Mouse (Mus musculus): ENCODE results near the gene Tor2a. TPM values are rescaled to one million over a fixed set of nuclear protein-coding genes. Genes with fewer than 3 reads are reported as not detected.
A peak's percentile ranks its signal among the peaks of the same experiment; 100 is the strongest.

Gene Tor2a
- polyA plus RNA-seq (2016; fragmentation: Nextera tagmentation; extraction: Ambion mirVana), result 35.9 and 36.6 TPM in 2 replicates

DNA sequence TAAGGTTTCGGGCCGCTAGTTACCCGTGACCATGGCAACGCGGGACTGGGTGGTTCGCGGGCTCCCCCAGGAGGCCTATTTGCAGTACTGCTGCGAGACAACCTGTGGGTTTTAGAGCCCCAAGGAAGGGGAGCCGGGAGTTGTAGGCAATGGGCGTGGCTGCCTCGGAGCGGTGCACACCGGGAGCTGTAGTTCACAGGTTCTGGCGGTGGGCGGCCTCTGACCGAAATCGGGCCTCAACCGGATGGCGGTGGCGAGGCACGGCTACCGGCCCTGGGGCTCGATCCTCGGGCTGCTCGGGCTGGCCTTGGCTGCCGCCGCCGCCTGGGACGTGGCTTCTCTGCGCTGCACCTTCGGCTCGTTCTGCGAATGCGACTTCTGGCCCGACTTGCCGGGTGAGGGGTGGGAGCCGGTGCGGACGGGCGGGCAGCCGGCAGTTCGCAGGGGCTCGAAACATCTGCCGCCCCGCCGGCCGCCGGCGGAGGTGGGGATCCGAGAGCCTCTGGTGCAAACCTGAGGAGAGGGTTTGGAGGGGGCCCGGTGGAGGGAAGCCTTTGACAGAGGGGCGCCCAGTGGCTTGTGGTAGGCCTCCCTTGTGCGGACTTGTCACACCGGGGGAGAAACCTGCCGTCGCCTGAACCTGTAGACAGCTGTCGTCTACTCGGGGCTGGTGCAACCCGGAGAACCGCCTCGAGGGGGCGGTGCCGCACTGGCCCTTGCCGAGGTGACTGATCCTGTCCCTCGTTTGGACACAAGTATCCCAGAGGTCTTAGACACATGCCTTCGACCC lies at the start of gene Tor2a:
Gene Tor2a (plus strand): TSS at position 179 of the 790 bp plus-strand sequence.
- WGBS (ENCODE audit: insufficient replicate concordance), result under 1% methylated on average over 66 of the region's 66 CpGs
- Histone ChIP-seq H3K4me1 (peaks cover 19% of the 10 kb centered on the region), H3K4me3 (peak within 1 kb of the TSS; percentile 79), H3K27me3 (replicated peaks) (no peaks in the 10 kb centered on the region), H3K4me2 (peak within 1 kb of the TSS; percentile 99), H3K36me3 (peaks cover 49% of the 10 kb centered on the region), H3K9ac (peak within 1 kb of the TSS; percentile 91), H3K27ac (peak within 1 kb of the TSS; percentile 85), H3K9me3 (replicated peaks) (no peaks in the 10 kb centered on the region)
- peak; percentile 91 for ATAC-seq

DNA sequence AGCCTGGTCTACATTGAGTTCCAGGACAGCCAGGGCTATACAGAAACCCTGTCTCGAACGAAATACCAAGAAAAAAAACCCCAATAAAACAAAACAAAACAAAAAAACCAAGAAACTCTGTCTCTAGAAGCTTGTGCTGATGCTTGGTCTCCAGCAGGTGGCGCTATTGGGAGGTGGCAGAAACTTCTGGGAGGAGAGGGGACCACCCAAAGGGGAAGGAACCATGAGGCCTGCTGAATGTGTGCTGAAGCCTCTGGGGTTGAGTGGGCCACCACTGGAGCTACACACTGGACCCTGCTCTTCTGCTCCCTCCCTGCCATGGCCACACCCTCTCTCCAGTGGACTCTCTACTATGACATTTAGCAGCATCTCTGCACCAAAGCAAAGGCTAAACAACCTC lies 48.4 kb upstream of the Tor2a start:
- Histone ChIP-seq H3K9ac (no peak overlapping the region), H3K9me3 (replicated peaks) (no peaks in the 10 kb centered on the region), H3K4me2 (no peak overlapping the region), H3K27me3 (replicated peaks) (no peaks in the 10 kb centered on the region), H3K4me3 (no peak overlapping the region), H3K4me1 (peaks cover 31% of the 10 kb centered on the region), H3K27ac (no peak overlapping the region), H3K36me3 (peaks cover 81% of the 10 kb centered on the region)
- WGBS (ENCODE audit: insufficient replicate concordance), result 34% methylated on average over 3 of the region's 3 CpGs
- ATAC-seq, result no peak

DNA sequence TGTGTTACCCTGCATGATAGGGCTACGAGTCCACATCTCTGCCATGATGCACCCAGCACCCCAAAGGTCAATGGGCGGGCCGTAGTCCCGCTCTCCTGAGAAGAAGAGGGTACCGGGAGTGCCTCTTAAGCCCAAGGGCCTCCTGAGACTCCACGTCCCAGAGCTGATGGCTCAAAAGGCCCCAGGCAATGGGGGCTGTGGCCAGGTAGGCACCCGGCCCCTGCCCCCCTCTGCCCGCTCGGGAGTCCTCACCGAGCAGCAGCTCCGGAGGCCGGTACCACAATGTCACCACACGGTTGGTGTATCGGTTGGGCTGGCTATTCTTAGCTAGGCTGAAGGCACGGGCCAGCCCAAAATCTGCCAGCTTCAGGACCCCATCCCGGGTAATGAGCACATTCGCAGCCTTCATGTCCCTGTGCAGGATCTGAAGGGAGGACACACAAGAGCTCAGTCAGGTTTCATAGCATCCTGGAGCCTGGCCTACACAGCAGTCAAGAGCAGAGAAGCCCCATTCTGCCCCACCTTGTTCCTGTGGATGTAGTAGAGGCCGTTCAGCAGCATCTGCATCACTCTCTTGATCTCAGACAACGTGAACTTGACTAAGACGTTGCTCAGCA lies 47.4 kb upstream of the Tor2a start:
- no peak for ATAC-seq
- no peaks in the 10 kb centered on the region for H3K27me3 ChIP-seq (replicated peaks)
- no peak overlapping the region for H3K4me2 ChIP-seq
- H3K4me1 ChIP-seq, result peaks cover 40% of the 10 kb centered on the region
- WGBS (ENCODE audit: insufficient replicate concordance), result 89% methylated on average over 20 of the region's 20 CpGs
- peaks cover 71% of the 10 kb centered on the region for H3K36me3 ChIP-seq
- H3K4me3 ChIP-seq, result no peak overlapping the region
- no peak overlapping the region for H3K27ac ChIP-seq
- H3K9ac ChIP-seq, result no peak overlapping the region
- H3K9me3 ChIP-seq (replicated peaks), result no peaks in the 10 kb centered on the region

DNA sequence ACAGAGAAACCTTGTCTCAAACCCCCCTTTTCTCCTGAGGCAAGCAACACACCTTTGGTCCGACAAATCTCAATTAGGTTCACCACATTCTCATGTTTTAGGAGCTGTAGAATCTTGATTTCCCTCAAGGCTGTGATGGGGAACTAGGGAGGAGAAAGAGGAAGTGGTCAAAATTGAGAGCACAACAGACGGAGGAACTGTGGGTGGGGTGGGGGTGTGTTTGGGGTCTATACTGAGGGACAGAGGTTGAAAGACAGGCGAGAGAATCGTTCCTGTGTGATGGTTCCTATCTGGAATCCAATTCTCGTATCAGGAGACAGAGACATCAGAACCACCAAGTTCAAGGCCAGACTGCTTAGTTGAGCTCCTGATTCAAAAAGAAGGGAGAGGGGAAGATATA lies 46.6 kb upstream of the Tor2a start:
- Histone ChIP-seq H3K4me2 (peak overlapping the region; percentile 83; the same call in 1 of the 2 replicates), H3K4me3 (no peak overlapping the region), H3K27ac (no peak overlapping the region), H3K4me1 (peaks cover 44% of the 10 kb centered on the region), H3K27me3 (replicated peaks) (no peaks in the 10 kb centered on the region), H3K9ac (no peak overlapping the region), H3K36me3 (peaks cover 63% of the 10 kb centered on the region), H3K9me3 (replicated peaks) (no peaks in the 10 kb centered on the region)
- WGBS (ENCODE audit: insufficient replicate concordance), result 41% methylated on average over 5 of the region's 5 CpGs
- no peak for ATAC-seq

DNA sequence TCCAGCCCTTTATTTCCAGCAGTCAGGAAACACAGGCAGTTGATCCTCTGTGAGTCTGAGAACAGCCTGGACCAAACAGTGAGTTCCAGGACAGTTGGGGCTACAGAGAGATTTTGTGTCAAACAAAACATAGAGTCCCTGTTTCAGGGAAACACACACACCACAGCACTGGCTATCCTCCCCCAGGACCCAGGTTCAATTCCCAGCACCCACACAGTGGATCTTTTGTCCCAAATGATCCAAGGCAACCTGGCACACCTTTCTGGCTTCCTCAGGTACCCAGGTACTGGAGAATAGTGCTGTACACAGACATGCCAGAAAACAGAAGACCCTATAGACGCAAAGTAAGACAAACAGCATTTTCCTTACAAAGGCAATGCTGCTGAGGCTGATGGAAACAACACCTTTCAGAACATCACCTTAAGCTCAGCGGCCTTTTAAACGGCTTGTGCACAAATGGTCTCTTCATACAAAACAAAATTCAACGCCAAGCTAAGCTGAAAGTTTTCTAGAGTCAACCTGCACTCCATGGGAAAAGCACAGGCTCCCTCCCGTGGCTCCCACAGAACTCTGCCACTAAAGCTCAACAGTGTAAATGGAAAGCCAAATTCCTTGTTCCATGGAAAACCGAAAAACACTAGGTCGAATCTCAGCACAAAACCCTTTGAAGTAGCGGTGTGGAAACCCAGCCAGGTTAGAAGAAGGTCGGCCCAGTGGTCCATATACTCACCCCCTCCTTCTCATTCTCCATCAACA lies 45.6 kb upstream of the Tor2a start:
- Histone ChIP-seq H3K27ac (peak overlapping the region; percentile 93), H3K27me3 (replicated peaks) (no peaks in the 10 kb centered on the region), H3K4me2 (peak overlapping the region; percentile 83), H3K9ac (peak overlapping the region; percentile 90), H3K9me3 (replicated peaks) (no peaks in the 10 kb centered on the region), H3K4me1 (peaks cover 45% of the 10 kb centered on the region), H3K36me3 (peaks cover 52% of the 10 kb centered on the region), H3K4me3 (peak overlapping the region; percentile 93)
- 13% methylated on average over 9 of the region's 9 CpGs for WGBS (ENCODE audit: insufficient replicate concordance)
- no peak for ATAC-seq

DNA sequence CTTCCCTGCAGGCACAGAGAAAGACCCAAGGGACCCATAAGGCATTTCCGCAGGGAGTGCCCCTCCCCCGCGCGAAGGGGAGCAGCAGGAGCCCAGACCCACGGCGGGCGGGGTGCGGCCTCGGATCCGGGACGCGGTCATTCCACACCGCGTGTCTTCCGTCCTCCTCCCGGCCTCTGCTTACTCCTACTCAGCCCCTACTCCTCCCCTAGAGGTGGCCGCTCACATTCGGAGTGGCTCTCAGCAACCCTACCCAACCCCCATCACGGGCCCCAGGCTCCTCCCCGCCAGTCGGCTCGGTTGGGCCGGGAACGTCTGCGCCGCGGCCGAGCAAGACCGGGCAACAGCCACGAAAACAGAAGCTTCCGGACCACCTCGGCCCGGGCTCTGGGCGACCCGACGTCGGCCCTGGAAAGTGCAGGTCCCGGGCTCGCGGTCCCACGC lies 44.9 kb upstream of the Tor2a start:
- ATAC-seq, result peak; percentile 76
- no peaks in the 10 kb centered on the region for H3K27me3 ChIP-seq (replicated peaks)
- peak overlapping the region; percentile 93 for H3K4me3 ChIP-seq
- H3K27ac ChIP-seq, result peak overlapping the region; percentile 93
- H3K4me1 ChIP-seq, result peaks cover 45% of the 10 kb centered on the region
- peak overlapping the region; percentile 83 for H3K4me2 ChIP-seq
- peaks cover 46% of the 10 kb centered on the region for H3K36me3 ChIP-seq
- H3K9ac ChIP-seq, result peak overlapping the region; percentile 90
- under 1% methylated on average over 41 of the region's 41 CpGs for WGBS (ENCODE audit: insufficient replicate concordance)
- no peaks in the 10 kb centered on the region for H3K9me3 ChIP-seq (replicated peaks)

DNA sequence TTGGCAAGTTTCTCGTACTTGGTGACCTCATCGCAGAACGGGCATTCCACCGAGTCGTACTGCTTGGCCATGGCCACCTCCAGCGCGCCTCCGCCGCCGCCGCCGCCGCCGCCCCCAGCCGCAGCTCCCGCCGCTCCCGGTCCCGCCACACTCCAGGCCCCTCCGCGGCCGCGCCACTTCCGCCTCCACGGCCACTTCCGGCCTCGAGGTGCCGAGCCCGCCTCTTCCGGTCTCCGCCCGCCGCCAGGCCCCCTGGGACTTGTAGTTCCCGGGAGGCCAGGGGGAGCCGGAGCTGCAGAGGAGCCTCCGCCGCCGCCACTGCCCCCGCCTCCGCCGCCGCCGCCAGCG lies 44.5 kb upstream of the Tor2a start:
- under 1% methylated on average over 26 of the region's 44 CpGs for WGBS (ENCODE audit: insufficient replicate concordance)
- peak overlapping the region; percentile 93 for H3K4me3 ChIP-seq
- H3K9me3 ChIP-seq (replicated peaks), result no peaks in the 10 kb centered on the region
- peak overlapping the region; percentile 83 for H3K4me2 ChIP-seq
- H3K27ac ChIP-seq, result peak overlapping the region; percentile 93
- peaks cover 42% of the 10 kb centered on the region for H3K36me3 ChIP-seq
- peaks cover 45% of the 10 kb centered on the region for H3K4me1 ChIP-seq
- no peaks in the 10 kb centered on the region for H3K27me3 ChIP-seq (replicated peaks)
- H3K9ac ChIP-seq, result peak overlapping the region; percentile 90
- ATAC-seq, result peak; percentile 88

DNA sequence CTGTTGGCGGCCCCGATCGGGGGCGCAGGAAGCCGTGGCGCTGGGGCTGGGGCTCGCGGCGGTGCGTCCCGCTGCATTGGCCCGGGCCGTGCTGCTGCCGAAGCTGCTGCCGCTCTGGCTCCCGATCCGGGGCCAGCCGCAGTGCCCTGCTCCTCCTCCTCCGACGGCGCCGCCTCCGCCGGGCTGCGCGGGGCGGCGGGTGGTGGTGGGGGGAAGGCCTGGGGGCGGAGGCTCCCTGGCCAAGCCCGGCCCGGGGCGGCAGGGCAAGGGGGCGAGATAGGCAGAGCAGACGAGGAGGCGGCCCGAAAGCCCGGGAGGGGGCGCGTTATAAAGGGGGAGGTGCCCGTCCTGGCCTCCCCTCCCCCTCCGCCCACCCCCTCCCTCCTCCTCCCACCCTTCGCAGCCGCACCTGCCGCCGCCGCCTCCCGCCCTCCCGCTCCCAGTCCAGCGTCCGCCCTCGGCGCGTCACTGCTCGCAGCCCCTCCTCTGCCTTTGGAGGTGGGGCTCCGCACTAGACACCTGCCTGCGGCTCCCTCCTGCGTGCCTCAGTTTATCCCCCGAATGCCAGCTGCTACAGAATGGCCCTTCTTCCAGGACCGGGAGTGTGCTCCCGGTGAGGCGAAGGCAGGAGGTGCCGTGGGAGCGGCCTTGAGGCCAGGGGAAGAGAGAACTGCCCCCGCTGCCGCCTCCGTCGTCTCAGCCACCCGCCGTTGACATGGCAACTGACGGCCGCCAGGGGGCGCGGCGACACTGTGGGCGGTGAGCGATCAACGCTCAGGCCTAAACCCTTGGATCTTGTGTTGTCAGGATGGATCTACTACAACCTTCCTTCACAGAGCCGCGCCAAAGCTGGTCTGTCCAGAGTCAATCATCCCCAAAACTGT lies 43.9 kb upstream of the Tor2a start, which contains the start of gene Cdk9:
Gene Cdk9 (minus strand): TSS at position 143 of the 884 bp plus-strand sequence.
- no peaks in the 10 kb centered on the region for H3K27me3 ChIP-seq (replicated peaks)
- peak within 1 kb of the TSS; percentile 90 for H3K9ac ChIP-seq
- 1% methylated on average over 36 of the region's 79 CpGs for WGBS (ENCODE audit: insufficient replicate concordance)
- H3K4me1 ChIP-seq, result peaks cover 45% of the 10 kb centered on the region
- no peaks in the 10 kb centered on the region for H3K9me3 ChIP-seq (replicated peaks)
- peak within 1 kb of the TSS; percentile 93 for H3K27ac ChIP-seq
- H3K4me3 ChIP-seq, result peak within 1 kb of the TSS; percentile 93
- peak; percentile 82 for ATAC-seq
- peak within 1 kb of the TSS; percentile 83 for H3K4me2 ChIP-seq
- H3K36me3 ChIP-seq, result peaks cover 36% of the 10 kb centered on the region

DNA sequence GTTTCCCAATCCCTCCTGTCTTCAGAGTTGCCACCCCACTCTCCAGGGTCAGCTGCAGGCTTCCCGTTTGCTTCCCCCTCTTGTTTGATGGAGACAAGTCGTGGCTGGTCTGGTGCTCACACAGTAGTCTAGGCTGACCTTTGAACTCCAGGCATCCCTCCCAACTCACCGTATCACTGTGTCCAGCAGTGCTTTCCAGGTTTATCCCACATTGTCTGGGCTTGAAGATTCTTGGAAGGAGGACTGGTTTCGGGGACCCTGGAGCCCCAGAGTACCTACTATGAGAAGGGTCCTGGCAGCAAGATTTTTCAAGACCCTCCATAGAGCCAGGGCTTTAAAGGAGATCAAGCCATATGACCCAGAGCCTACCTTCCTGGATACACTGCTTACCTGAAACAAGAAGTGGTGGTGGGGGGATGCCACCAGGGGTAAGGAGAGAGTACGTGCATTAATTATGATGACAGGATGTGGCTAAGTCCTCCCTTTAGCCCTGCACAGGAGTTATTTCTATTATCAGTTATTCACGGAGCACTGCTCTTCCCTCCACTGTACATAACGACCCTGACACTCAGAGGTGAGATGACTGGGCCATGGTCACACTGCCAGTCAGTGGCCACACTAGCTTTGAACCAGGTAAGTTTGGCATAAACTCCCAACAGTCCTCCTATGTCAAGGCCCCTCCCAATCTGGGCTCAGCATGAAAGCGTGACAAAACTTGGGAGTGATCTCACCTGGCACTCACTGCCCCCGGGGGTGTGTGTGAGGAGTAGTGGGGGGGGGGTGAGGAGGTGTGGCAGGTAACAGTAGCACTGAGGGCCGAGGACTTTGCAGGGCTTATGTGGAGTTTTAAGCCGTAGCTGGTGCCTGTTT lies 42.7 kb upstream of the Tor2a start:
- Histone ChIP-seq H3K4me3 (peak overlapping the region; percentile 93), H3K9ac (peak overlapping the region; percentile 90), H3K4me2 (peak overlapping the region; percentile 83), H3K27me3 (replicated peaks) (no peaks in the 10 kb centered on the region), H3K36me3 (peaks cover 24% of the 10 kb centered on the region), H3K9me3 (replicated peaks) (no peaks in the 10 kb centered on the region), H3K27ac (peak overlapping the region; percentile 93), H3K4me1 (peaks cover 42% of the 10 kb centered on the region)
- no peak for ATAC-seq
- 32% methylated on average over 11 of the region's 11 CpGs for WGBS (ENCODE audit: insufficient replicate concordance)

DNA sequence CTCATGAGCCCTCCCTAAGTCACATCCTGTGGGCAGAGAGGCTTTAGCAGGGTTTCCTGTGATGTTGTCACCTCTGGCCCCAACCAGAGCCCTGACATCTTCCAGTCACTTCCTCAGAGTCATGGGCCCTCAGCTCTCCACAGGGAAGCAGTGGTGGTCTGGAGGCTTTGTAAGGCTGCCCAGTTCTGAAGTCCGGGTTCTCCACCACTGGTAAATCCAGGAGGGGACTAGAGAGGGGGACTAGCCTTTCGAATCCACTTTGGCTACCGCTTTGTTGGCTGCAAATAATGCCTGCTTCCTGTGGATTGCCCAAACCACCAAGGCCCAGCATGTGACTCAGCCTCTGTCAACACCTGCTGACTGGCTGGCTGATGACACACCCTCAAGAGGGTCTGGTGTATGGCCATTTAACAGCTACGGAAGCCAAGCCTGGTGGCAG lies 42.0 kb upstream of the Tor2a start:
- no peak for ATAC-seq
- Histone ChIP-seq H3K9ac (peak overlapping the region; percentile 12; the same call in 1 of the 2 replicates), H3K4me3 (no peak overlapping the region), H3K27ac (peak overlapping the region; percentile 93), H3K4me2 (peak overlapping the region; percentile 9; the same call in 1 of the 2 replicates), H3K27me3 (replicated peaks) (no peaks in the 10 kb centered on the region), H3K9me3 (replicated peaks) (no peaks in the 10 kb centered on the region), H3K4me1 (peaks cover 41% of the 10 kb centered on the region), H3K36me3 (peaks cover 17% of the 10 kb centered on the region)
- 12% methylated on average over 4 of the region's 4 CpGs for WGBS (ENCODE audit: insufficient replicate concordance)
